Mouse (Mus musculus) neural tube, embryonic 10.5 days (tissue): ENCODE measurements around the gene Slf2.

Source experiments
- DNase-seq: peaks from one replicate; pipeline ENCODE4 v3.0.0-alpha.2; 2017; ENCODE audit warnings: low spot score; ENCODE audit errors: extremely low spot score

Slf2 gene

GRCm38 (mm10) chr19:44930744-44931453 is at the start of gene Slf2:
TSS of gene Slf2 (plus strand) at chr19:44931151.
- peak; percentile 95 for DNase-seq

- DNase-seq, result peak; percentile 61
Measured at GRCm38 (mm10) chr19:44882552-44883024, 48.4 kb upstream of the Slf2 start.

- no peak for DNase-seq
Measured at GRCm38 (mm10) chr19:44884331-44884730, 46.6 kb upstream of the Slf2 start.

GRCm38 (mm10) chr19:44886475-44886874 is 44.5 kb upstream of the Slf2 start:
- no peak for DNase-seq

- DNase-seq, result peak; percentile 82
Measured at GRCm38 (mm10) chr19:44887679-44888235, 43.2 kb upstream of the Slf2 start.

- DNase-seq, result no peak
Measured at GRCm38 (mm10) chr19:44889548-44889947, 41.4 kb upstream of the Slf2 start.

- no peak for DNase-seq
Measured at GRCm38 (mm10) chr19:44891446-44891845, 39.5 kb upstream of the Slf2 start.

- no peak for DNase-seq
Measured at GRCm38 (mm10) chr19:44893231-44893871, 37.6 kb upstream of the Slf2 start.

GRCm38 (mm10) chr19:44895245-44895644 is 35.7 kb upstream of the Slf2 start:
- DNase-seq, result peak; percentile 65

- no peak for DNase-seq
Measured at GRCm38 (mm10) chr19:44896450-44896849, 34.5 kb upstream of the Slf2 start.

GRCm38 (mm10) chr19:44897521-44897920 is 33.4 kb upstream of the Slf2 start:
- DNase-seq, result no peak

- DNase-seq, result no peak
Measured at GRCm38 (mm10) chr19:44898646-44899045, 32.3 kb upstream of the Slf2 start.

- no peak for DNase-seq
Measured at GRCm38 (mm10) chr19:44899104-44899793, 31.7 kb upstream of the Slf2 start.

GRCm38 (mm10) chr19:44899947-44900773 is 30.8 kb upstream of the Slf2 start:
- no peak for DNase-seq

GRCm38 (mm10) chr19:44901047-44901446 is 29.9 kb upstream of the Slf2 start:
- DNase-seq, result no peak

GRCm38 (mm10) chr19:44902324-44902723 is 28.6 kb upstream of the Slf2 start:
- no peak for DNase-seq

GRCm38 (mm10) chr19:44903343-44904000 is 27.5 kb upstream of the Slf2 start:
- no peak for DNase-seq

- no peak for DNase-seq
Measured at GRCm38 (mm10) chr19:44904141-44904720, 26.7 kb upstream of the Slf2 start.

GRCm38 (mm10) chr19:44905316-44905715 is 25.6 kb upstream of the Slf2 start:
- no peak for DNase-seq
